Mouse (Mus musculus): ENCODE measurements at regions not wholly inside any gene's neighbourhood (a gene's known extent, or its start where the extent isn't known, plus 50 kb on each side); places are given as distances from the start of the nearest gene placed in this dataset.

DNA sequence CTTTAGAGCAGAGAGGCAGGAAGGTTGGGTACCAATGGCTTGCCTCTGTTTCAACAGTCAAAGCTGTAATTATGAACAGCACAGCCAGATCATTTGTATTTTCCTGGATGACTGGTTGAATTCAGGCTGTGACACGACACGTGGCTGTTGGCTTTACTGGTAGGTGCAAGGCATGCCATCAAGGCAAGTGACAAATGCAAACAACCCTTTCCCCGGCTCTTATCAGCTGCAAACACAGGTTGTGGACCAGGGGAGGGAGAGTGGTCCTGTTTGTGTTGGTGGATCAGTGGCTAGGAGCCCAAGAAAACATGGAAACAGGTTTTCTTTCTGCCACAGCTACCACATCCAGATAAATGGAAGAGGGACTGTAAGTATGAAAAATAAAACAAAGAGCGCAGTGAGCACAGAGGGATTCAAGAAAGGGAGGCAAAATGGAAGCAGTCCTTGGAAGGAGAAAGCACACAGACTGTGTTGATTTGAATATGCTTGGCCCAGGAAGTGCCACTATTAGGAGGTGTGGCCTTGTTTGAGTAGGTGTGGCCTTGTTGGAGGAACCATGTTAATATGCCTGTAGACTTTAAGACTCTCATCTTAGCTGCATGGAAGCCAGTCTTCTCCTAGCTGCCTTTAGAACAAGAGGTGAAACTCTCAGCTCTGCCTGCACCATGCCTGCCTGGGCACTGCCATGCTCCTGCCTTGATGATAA, 396.8 kb downstream of the Nedd1 start:
- H3K9ac ChIP-seq (ENCODE audit: control insufficient read depth, low read depth, low read length, poor library complexity, severe bottlenecking) = no peak overlapping the region

DNA sequence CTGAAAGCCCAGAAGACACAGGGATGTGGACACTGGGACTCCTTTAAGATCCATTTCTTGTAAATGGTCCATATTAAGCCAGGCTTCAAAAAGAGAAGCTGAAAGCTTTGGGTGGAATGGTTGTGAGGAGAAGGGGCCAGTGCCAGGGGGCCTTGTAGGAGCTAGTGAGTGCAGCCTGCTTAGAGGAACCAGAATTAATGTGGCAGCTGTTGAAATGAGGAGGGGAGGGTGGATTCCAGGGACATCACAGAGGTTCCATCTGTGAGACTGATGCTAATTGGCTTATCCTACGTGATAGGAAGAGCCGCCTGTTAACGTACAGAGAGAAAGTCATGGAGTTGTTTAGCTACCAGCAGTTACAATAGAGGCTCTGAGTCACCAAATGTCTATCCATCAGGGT, 407.6 kb downstream of the Nedd1 start:
- TF ChIP-seq MAX (IDR thresholded peaks at IDR 0.05; ENCODE audit: low read length) = no peak
- no peak for TF ChIP-seq HCFC1 (IDR thresholded peaks at IDR 0.05; ENCODE audit: low read depth, low read length)
- no peak for TF ChIP-seq MEF2A (IDR thresholded peaks at IDR 0.05; ENCODE audit: extremely low read depth, insufficient replicate concordance, low read depth, low read length, poor library complexity, severe bottlenecking)
- no peak for TF ChIP-seq BHLHE40 (IDR thresholded peaks at IDR 0.05; ENCODE audit: borderline replicate concordance, low read depth, low read length)

More for the DNA sequence above, 396.8 kb downstream of the Nedd1 start:
- Histone ChIP-seq H3K4me1 (ENCODE audit: control insufficient read depth in 1 of 2, insufficient read depth in 2 of 2, low read length in 2 of 2) (no peaks in the 10 kb centered on the region), H3K27me3 (ENCODE audit: control insufficient read depth in 1 of 2, insufficient read depth in 2 of 2, low read length in 2 of 2) (no peaks in the 10 kb centered on the region), H3K9me3 (replicated peaks; ENCODE audit: insufficient read depth, low read length) (no peaks in the 10 kb centered on the region), H3K4me3 (ENCODE audit: control insufficient read depth in 1 of 2, insufficient read depth in 1 of 2, low read depth in 2 of 2, low read length in 2 of 2) (no peak overlapping the region), H3K27ac (ENCODE audit: control insufficient read depth, low read depth, low read length) (no peak overlapping the region), H3K79me2 (ENCODE audit: control insufficient read depth, insufficient read depth, low read length, poor library complexity) (no peaks in the 10 kb centered on the region), H3K36me3 (ENCODE audit: control insufficient read depth in 1 of 2, insufficient read depth in 2 of 2, low read length in 2 of 2) (no peaks in the 10 kb centered on the region)
- DNase-seq (ENCODE audit: low read depth, low spot score) = no peak
- no peak for TF ChIP-seq MAFK (IDR thresholded peaks at IDR 0.05; ENCODE audit: borderline replicate concordance, low read depth, low read length)
- no peak for TF ChIP-seq NELFE (IDR thresholded peaks at IDR 0.05; ENCODE audit: low read depth, low read length)
- no peak for TF ChIP-seq E2F4 (IDR thresholded peaks at IDR 0.05; ENCODE audit: borderline replicate concordance, low read depth, low read length)

GRCm38 (mm10) chr10:92312278-92312677, 409.9 kb downstream of the Nedd1 start:
- Histone ChIP-seq H3K36me3 (ENCODE audit: control insufficient read depth in 1 of 2, insufficient read depth in 2 of 2, low read length in 2 of 2) (no peaks in the 10 kb centered on the region), H3K9me3 (replicated peaks; ENCODE audit: insufficient read depth, low read length) (no peaks in the 10 kb centered on the region), H3K27me3 (ENCODE audit: control insufficient read depth in 1 of 2, insufficient read depth in 2 of 2, low read length in 2 of 2) (no peaks in the 10 kb centered on the region), H3K79me2 (ENCODE audit: control insufficient read depth, insufficient read depth, low read length, poor library complexity) (no peaks in the 10 kb centered on the region), H3K4me1 (ENCODE audit: control insufficient read depth in 1 of 2, insufficient read depth in 2 of 2, low read length in 2 of 2) (no peaks in the 10 kb centered on the region), H3K27ac (ENCODE audit: control insufficient read depth, low read depth, low read length) (no peak overlapping the region), H3K9ac (ENCODE audit: control insufficient read depth, low read depth, low read length, poor library complexity, severe bottlenecking) (no peak overlapping the region), H3K4me3 (ENCODE audit: control insufficient read depth in 1 of 2, insufficient read depth in 1 of 2, low read depth in 2 of 2, low read length in 2 of 2) (no peak overlapping the region)
- no peak for TF ChIP-seq HCFC1 (IDR thresholded peaks at IDR 0.05; ENCODE audit: low read depth, low read length)
- no peak for TF ChIP-seq MEF2A (IDR thresholded peaks at IDR 0.05; ENCODE audit: extremely low read depth, insufficient replicate concordance, low read depth, low read length, poor library complexity, severe bottlenecking)
- no peak for TF ChIP-seq SMC3 (IDR thresholded peaks at IDR 0.05; ENCODE audit: low read depth, low read length)
- TF ChIP-seq NRF1 (IDR thresholded peaks at IDR 0.05; ENCODE audit: insufficient read depth, low read depth, low read length, poor library complexity, severe bottlenecking) = no peak
- no peak for TF ChIP-seq POLR2A (IDR thresholded peaks at IDR 0.05; ENCODE audit: control insufficient read depth in 1 of 2, insufficient read depth in 1 of 2, low read depth in 1 of 2, low read length in 2 of 2, poor library complexity in 1 of 2)
- TF ChIP-seq UBTF (IDR thresholded peaks at IDR 0.05; ENCODE audit: borderline replicate concordance, insufficient read depth, low read depth, low read length) = no peak
- TF ChIP-seq ZMIZ1 (IDR thresholded peaks at IDR 0.05; ENCODE audit: low read depth, low read length) = no peak
- no peak for TF ChIP-seq TCF12 (IDR thresholded peaks at IDR 0.05; ENCODE audit: low read depth, low read length)
- no peak for DNase-seq (ENCODE audit: low read depth, low spot score)

More for the DNA sequence above, 407.6 kb downstream of the Nedd1 start:
- H3K36me3 ChIP-seq (ENCODE audit: control insufficient read depth in 1 of 2, insufficient read depth in 2 of 2, low read length in 2 of 2) = no peaks in the 10 kb centered on the region
- no peaks in the 10 kb centered on the region for H3K4me1 ChIP-seq (ENCODE audit: control insufficient read depth in 1 of 2, insufficient read depth in 2 of 2, low read length in 2 of 2)
- DNase-seq (ENCODE audit: low read depth, low spot score) = no peak
- H3K27me3 ChIP-seq (ENCODE audit: control insufficient read depth in 1 of 2, insufficient read depth in 2 of 2, low read length in 2 of 2) = no peaks in the 10 kb centered on the region
- no peak overlapping the region for H3K4me3 ChIP-seq (ENCODE audit: control insufficient read depth in 1 of 2, insufficient read depth in 1 of 2, low read depth in 2 of 2, low read length in 2 of 2)
- H3K9me3 ChIP-seq (replicated peaks; ENCODE audit: insufficient read depth, low read length) = no peaks in the 10 kb centered on the region
- no peak overlapping the region for H3K27ac ChIP-seq (ENCODE audit: control insufficient read depth, low read depth, low read length)
- H3K9ac ChIP-seq (ENCODE audit: control insufficient read depth, low read depth, low read length, poor library complexity, severe bottlenecking) = no peak overlapping the region
- no peaks in the 10 kb centered on the region for H3K79me2 ChIP-seq (ENCODE audit: control insufficient read depth, insufficient read depth, low read length, poor library complexity)

All from MEL (cell line).